Mouse (Mus musculus) left cerebral cortex, postnatal 4 days (tissue): Measurements from ENCODE around the gene Mto1. TPM values are rescaled to one million over a fixed set of nuclear protein-coding genes. Genes with fewer than 3 reads are reported as not detected.
"Not testable (repeated sequence)": the region's sequence is repeated elsewhere in the genome, so short reads cannot be mapped to it uniquely, and the experiment has no call there.

Experiments used
- DNase-seq: peaks from one replicate; pipeline ENCODE4 v3.0.0-alpha.2; 2022
- intact Hi-C: fragments of 180-260 bp; cut with DNase I; formaldehyde crosslinking; loops from one replicate; pipeline ENCODE4 v1.15.1; 2025
- total RNA-seq, 2 experiments: library from RNA; stranded (reverse); gene quantifications; 2 replicates each; pipeline ENCODE4 v1.2.3; 2021

The Mto1 gene
- total RNA-seq, 2 experiments from 2014 or later = 24.2 to 26.1 TPM

DNA sequence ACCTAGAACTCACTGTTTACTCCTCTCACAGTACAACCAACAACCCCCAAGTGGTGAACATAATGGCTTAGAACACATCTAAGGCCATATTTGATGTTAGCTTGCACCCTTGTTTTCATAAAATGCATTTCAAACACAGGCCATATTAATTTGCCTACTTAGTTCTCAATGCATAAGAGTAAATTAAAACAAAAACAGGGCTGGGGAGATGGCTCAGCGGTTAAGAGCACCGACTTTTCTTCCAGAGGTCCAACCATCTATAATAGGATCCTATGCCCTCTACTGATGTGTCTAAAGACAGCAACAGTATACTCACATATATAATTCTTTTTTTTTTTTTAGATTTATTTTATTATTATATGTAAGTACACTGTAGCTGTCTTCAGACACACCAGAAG is 27.4 kb downstream of the Mto1 start:
- DNase-seq = no peak
- intact Hi-C loops = no loop called here

DNA sequence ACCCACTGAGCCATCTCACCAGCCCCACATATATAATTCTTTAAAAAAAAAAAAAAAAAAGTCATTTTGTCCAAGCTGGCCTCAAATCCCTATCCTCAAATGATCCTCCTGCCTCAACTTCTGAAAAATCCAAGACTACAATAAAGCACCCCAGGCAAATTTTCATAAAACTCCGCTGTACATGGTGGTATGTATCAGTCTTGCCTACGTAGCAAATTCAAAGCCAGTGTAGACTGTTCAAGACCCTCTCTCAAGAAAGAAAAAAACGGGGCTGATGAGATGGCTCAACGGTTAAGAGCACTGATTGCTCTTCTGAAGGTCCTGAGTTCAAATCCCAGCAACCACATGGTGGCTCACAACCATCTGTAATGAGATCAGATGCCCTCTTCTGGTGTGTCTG is 27.9 kb downstream of the Mto1 start:
- intact Hi-C loops = no loop called here
- DNase-seq = no peak

DNA sequence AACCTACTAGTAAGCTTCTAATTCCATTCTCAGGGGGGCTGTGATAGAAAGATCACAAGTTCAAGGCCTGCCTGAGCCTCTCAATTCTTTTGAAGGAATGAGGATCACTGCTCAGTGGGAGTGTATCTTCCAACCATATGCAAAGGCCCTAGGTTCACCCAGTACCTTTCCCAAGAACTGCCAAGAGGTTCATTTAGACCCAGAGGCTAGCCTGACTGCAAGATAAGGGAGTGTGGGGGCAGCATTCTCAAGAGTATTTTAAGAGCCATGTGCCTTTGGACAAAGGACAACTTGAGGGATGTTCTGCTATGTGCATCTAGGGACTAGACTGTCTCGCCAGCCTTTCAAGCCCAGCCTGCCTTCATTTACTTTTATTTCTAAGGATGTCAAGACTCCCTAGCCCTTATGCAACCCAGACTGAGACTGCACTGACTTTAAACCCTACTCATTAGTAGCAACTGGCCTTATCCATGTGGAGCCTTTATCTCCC is 28.6 kb downstream of the Mto1 start:
- intact Hi-C loops = no loop called here

DNA sequence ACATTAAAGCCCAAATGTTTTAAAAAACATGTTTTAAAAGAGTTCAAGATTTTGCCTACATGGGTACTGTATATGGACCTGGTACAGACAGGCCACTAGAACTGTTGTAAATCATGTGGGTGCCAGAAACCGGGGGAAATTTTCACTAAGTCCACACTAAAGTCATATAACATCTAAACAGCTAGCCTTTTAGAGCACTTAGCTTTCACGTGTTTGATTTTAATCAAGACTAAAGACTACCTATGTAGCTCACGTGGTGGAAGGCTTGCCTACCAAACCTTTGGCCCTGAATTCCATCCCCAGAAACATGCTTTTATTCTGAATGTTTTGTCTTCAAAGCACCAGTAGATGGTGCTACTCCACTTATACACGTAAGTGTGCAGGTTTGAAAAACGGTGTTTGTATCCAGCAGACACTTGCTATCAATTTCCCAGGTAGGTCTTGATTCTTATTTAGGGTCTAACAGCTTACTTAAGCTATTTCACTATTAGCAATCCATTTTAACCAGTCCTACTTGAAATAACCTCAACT is 29.1 kb downstream of the Mto1 start:
- DNase-seq = no peak
- intact Hi-C loops = no loop called here

More for the DNA sequence above, 28.6 kb downstream of the Mto1 start:
- DNase-seq = no peak

DNA sequence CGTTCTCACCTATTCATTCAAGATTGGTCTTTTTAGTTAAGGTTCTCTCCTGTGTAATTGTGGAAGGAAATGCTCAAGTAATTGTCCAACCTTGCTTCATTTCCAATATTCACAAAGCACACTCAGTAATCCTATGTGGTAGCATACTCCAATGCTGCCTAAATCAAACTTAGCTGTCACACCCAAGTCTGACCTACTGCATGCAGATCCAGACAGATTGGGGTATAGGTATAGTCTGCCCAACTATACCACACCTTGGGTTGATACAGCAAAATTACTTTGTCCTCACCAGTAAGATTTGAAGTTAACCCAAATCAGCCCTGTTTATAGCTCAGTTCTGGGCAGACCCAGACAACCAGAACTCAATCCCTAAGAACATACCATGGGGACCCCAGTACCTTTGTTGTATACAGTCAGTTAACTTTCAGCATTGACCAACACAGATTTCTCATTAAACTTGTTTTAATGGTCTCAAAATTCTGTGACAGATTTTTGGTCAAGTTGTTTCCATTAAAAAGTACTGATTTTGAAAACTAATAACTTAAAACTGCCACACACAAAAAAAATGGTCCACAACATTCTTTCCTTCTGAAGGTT is 30.1 kb downstream of the Mto1 start:
- DNase-seq, intact Hi-C loops: not testable (repeated sequence)

DNA sequence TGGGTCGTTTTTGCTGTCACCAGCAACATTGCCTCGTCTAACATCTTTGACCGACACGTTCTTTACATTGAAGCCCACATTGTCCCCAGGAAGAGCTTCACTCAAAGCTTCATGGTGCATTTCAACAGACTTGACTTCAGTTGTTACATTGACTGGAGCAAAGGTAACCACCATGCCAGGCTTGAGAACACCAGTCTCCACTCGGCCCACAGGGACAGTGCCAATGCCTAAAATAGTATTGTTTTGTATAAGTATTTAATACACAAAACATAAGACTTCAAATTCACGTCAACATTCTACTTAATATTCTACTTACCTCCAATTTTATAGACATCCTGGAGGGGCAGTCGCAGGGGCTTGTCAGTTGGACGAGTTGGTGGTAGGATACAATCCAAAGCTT is 31.3 kb downstream of the Mto1 start:
- intact Hi-C loops, DNase-seq: not testable (repeated sequence)

DNA sequence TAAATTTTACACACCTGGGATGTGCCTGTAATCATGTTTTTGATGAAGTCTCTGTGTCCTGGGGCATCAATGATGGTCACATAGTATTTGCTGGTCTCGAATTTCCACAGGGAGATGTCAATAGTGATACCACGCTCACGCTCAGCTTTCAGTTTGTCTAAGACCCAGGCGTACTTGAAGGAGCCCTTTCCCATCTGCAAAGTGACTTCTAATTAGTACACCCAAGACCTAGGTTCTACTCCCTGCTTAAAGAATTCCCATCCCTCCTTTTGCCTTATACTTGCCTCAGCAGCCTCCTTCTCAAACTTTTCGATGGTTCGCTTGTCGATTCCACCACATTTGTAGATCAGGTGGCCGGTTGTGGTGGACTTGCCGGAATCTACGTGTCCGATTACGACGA is 32.2 kb downstream of the Mto1 start:
- intact Hi-C loops = loop anchor here (2.0 kb wide), 1 partner anchor 41 kb away; no protein-coding TSS in a partner anchor

DNA sequence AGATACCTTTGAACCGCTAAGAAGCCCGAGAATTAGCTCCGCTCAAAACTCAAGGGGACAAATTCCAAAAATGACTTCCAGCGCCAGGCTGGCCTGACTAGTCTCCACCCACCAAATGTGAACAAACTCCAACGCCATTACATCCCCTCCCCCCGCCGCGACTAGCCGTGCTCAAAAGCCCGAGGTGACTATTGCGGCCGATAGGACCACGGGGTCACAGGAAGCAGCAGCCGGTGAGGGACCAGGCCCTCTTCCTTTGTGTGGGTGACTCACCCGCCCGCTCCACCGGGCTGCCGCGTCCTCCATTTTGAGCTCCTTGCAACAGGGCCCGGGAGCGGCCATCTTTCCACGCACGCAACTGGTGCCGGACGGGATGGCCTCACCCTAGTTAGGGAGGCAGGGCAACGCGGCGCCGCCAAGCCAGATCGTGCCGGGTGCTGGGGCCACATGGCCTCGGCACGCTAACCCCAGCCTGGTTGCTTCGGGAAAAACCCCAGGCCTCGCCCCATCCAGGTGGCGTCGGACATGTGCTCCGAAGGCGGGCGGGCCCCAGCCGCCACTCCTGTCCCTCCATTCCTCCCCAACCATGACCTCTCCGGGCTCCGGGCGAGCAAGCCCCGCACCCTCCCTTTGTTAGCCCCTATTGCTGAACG is 32.8 kb downstream of the Mto1 start:
- DNase-seq = peak; percentile 77
- intact Hi-C loops = loop anchor here (2.0 kb wide), 1 partner anchor 40 kb away; no protein-coding TSS in a partner anchor

More for the DNA sequence above, 32.2 kb downstream of the Mto1 start:
- DNase-seq = not testable (repeated sequence)

DNA sequence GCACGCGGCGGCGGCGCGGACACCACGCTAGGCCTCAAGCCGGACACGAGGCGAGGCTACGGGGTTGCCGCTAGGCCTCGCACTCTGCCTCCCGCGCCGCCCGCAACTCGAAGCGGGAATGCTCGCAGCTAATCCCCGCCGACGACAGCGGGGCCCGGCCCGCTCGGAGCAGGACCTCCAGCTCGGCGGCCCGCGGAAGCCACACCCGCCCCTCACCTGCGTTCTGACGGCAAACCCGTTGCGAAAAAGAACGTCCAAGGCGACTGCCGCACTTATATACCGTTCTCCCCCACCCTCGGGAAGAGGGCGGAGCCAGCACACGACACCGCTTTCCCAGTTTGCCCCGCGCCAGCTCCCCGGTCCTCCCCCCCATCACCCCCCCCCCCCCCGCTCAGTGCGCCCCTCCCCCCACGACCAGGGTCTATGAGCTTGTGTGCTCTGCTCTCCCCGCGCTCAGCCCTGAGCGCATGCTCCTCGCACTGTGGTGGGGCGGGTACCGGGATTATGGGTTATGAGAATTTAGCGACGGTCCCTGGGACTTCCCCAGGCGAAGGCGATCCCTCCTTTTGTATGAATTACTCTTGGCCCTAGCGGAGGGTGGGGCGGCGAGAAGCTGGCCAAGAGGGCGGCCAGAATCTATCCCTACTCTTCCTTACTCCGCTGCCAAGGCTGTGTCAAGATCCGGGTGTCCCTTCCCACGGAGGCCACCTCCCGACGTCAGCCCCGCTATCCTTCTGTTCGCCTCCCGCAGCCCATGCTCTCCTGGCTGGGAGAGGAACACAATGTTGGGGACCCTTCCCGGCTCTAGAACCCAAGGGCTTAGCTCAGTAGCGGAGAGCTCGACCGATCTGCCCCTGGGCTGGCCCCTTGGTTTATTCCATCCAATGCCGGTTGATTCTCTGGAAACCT is 33.7 kb downstream of the Mto1 start:
- peak; percentile 97 for DNase-seq
- intact Hi-C loops = loop anchor here (2.0 kb wide), 1 partner anchor 39 kb away; no protein-coding TSS in a partner anchor

DNA sequence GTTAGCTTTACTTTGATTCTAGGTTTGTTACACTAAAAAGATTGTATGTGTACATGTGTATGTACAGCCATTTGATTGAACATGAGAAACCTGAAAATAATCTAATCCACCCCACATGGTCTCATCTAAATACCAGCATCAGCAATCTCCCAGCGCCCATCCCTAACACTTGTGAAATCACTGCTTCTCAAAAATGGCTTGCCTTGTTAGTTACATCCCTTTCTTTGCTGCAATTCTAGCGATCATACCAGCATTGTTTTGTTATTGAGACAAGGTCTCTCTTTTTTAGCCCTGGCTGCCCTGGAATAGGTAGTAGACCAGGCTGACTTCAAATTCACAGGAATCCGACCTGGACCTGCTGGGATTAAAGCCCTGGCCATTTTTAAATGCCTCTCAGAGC is 34.4 kb downstream of the Mto1 start:
- intact Hi-C loops = no loop called here
- no peak for DNase-seq

DNA sequence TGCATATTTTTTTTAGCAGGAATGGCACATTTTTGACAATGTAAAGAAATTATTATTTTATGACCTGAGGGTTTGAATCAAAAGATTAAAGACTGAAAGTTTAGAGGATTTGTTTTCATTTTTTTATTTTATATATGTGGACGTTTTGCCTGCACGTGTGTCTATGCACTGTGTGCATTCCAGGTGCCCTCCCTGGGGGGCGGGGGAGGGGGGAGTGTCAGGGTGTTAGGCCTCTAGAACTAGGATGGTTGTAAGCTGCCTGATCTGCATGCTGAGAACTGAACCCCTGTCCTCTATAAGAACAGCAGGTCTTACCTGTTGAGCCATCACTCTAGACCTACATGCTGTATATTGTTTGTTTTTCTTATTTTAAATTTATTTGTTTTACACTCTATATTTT is 36.7 kb downstream of the Mto1 start:
- DNase-seq = no peak
- intact Hi-C loops = no loop called here

DNA sequence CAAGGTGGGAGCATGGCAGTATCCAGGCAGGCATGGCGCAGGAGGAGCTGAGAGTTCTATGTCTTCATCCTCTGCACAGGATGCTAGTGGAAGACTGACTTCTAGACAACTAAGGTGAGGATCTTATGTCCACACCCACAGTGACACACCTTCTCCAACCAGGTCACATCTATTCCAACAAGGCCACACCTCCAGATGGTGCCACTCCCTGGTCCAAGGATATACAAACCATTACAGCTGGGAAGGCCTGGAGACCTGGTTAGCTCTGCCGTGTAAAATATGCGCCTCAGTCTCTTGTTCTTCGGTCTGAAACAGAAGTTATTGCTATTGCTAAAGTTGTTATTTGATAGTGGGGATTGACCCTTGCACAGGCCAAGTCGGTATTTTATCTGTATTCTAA is 40.0 kb downstream of the Mto1 start:
- intact Hi-C loops, DNase-seq: not testable (repeated sequence)

DNA sequence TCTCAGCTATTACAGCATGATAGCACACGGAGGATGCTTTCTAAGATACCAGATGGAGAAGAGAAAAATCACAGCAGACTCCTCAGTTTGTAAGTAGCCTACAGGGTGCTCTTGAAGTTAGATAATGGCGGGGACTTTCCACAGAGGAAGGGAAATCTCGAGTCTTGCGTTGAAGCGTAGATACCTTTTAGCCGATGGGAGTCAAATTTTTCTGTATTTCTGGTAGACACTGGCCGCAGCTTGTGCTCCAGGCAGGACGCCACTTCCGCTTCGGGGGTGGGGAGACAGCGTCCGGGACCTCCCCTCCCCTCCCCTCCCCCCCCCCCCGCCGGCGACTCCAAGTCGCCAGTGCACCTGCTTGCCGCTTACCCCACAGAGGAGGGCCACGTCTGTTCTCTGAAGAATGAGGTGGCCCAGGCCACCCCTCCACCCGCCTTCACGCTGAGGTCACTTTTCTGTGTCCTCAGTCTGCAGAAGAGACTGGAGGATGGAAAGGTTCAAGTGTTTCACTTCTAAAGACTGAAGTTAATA is 40.9 kb downstream of the Mto1 start, which contains the start of gene Eef1a1:
Gene Eef1a1, minus strand, starts transcription at position 262 of the 531 bp plus-strand sequence.
- intact Hi-C loops = no loop called here

DNA sequence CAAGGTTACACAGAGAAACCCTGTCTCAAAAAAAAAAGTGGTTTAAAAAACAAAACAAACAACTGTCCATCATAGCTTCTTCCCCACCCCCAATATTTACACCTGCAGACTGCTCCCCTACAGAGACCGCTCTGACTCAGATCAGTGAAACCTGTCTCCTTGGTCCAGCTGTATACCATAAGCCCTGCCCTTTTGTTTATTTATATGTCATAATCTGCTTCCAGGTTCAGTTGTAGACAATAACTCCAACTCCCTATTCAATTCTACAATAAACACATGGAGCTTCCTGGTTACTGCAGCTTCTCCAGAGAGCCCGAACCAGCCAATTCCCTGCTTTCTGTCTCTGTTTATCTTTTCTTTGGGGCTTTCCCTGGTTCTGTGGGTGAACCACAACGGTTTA is 43.2 kb downstream of the Mto1 start:
- intact Hi-C loops = no loop called here
- no peak for DNase-seq

More for the DNA sequence above, 40.9 kb downstream of the Mto1 start, which contains the start of gene Eef1a1:
- peak; percentile 62 for DNase-seq

DNA sequence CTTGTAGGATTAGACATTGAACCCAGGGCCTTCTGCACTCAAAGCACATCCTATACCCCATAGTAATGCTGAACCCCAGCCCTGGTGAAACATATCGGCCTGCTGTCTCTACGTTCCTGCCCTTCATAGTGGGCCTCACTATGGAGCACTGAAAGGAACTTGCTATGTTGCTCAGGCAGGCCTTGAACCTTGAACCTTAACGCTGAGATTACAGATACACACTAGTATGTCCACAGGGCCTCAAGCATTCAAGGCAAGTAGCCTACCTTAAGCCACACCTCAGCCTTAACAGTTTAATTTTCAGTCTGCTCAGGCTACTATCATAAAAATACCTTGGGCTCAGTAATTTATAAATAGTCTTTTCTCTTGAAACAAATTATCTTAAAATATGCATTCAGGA is 44.2 kb downstream of the Mto1 start:
- no peak for DNase-seq
- intact Hi-C loops = no loop called here

DNA sequence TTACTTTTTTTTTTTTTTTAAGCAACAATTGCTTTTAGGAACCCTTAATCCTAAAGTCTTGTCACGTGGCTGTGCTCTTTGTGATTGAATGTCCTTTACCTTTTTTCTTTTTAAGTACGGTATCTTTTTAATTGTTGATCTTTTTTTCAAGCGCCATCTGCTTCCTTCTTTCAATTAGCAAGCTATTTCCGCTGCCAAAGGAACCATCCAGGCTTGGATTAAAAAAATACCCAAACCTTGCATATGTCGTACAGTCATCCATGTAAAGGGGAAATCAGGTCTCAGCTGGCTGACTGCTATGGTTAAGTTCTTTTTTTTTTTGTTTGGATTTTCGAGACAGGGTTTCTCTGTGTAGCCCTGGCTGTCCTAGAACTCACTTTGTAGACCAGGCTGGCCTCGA is 45.2 kb downstream of the Mto1 start:
- intact Hi-C loops = no loop called here
- no peak for DNase-seq

DNA sequence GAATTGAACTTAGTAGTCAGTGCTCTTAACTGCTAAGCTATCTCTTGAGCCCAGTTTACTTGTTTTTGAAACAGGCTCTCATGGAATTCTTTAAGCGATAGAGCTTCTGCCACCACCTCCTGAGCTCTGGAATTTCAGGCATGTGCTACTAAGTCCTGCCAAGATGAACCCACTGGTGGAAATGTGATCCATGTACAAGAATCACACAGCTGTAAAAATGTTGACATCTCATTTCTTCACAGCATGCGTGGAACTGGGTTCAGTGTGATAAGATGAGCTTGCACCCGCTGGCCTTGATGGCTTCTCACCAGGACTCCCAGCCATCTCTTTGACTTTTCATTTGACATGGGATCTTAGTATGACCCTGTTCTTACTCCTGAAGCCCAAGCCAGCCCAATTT is 52.4 kb downstream of the Mto1 start:
- intact Hi-C loops = no loop called here
- no peak for DNase-seq

DNA sequence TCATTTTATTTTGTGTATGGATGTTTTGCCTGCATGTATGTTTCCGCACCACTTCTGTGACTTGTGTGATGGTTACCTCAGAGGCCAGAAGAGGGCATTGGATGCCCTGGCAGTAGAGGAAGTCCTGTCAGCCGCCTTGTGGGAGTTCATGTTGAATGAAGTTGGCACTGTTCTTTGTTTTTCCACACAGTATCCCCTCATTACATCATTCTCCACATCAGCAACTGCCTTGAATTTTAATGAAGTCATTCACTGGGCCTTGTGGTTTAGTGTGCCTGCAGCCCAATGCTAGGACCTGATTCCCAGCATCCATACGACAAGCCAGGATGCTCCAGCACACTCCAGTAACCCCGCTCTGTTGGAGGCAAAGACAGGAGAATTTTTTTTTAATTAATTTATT is 53.3 kb downstream of the Mto1 start:
- DNase-seq = no peak
- intact Hi-C loops = no loop called here

DNA sequence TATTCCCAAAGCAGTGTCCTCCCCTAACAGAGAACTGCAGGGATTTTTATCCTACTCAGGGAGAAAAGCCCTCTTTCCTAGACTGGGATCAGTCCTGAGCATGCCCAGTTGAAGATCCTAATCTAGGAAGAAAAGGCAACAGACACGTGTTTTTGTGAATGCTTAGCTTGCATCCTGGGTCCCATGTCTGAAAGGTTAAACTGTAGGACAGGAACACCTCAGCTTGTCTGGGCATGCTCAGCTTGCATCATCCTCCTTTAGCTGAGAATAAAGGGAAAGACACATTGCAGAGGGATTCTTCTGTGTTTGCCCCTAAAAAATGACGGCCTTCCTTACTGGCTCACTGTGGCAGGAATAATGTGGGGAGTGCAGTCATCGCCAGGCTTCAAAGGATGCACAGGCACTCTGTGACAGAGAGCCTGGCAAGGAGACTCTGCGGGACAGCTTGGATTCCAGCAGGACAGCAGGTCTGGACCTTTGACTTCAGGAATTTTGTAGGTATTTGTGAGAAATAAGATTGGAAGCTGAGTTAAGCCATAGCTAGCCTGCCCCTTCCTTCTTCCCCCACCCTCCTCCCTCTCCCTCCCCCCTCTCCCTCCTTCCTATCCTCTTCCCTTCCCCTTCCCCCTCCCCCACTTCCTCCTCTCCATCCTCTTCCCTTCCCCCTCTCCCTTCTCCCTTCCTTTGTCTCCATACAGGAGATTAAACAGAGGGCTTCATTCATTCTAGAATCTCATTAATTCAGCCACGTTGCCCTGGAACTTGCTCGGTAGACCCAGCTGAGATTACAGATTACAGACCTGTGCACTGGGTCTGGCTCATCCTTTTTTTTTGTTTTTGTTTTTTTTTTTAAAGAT is 55.4 kb downstream of the Mto1 start:
- DNase-seq = no peak
- intact Hi-C loops = no loop called here

DNA sequence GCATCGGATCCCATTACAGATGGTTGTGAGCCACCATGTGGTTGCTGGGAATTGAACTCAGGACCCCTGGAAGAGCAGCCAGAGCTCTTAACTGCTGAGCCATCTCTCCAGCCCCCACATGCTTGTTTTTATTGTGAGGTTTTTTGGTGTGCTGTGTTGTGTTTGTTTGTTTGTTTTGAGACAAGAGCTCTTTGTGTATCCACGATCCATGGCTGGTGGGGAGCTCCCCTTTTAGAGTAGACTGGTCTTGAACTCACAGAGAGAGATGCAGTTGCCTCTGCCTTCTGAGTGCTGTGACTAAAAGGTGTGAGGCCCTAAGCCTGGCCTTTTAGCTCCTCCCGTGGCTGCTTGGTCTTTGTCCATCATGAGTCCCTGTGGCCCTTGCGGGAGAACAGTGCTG is 56.1 kb downstream of the Mto1 start:
- no peak for DNase-seq
- intact Hi-C loops = no loop called here
